Mouse (Mus musculus) bone marrow, adult 2 months (tissue): ENCODE measurements around the gene Rimkla. TPM values are rescaled to one million over a fixed set of nuclear protein-coding genes. Genes with fewer than 3 reads are reported as not detected.

Source experiments
- H3K27ac ChIP-seq: fragments of 200-500 bp; 2 replicates; pipeline ENCODE4 v1.5.1; 2012; ENCODE audit warnings: low read depth, mild to moderate bottlenecking, control low read depth, inconsistent platforms, low read length; ENCODE audit not compliant: control insufficient read depth, poor library complexity, insufficient read depth
- H3K4me1 ChIP-seq: fragments of 200-500 bp; 2 replicates; pipeline ENCODE4 v1.6.1; 2011; ENCODE audit warnings: low read length; ENCODE audit not compliant: control insufficient read depth, insufficient read depth
- H3K4me3 ChIP-seq: fragments of 200-500 bp; replicated peaks from 2 replicates; pipeline ENCODE3; 2011; ENCODE audit warnings: mild to moderate bottlenecking, low read depth, low read length, control low read depth; ENCODE audit not compliant: control insufficient read depth
- CTCF ChIP-seq: fragments of 200-500 bp; IDR thresholded peaks from 2 replicates; pipeline ENCODE4 v1.5.1; 2011; ENCODE audit warnings: low read length, control low read depth; ENCODE audit not compliant: control insufficient read depth, insufficient read depth
- POLR2A ChIP-seq: fragments of 200-500 bp; IDR thresholded peaks from 2 replicates; pipeline ENCODE4 v1.6.1; 2011; ENCODE audit warnings: low read depth, mild to moderate bottlenecking, control low read depth, low read length, borderline replicate concordance; ENCODE audit not compliant: control insufficient read depth
- WGBS: fragments of 180-500 bp; shearing (Covaris S2); methylation state at CpG from one replicate; pipeline ENCODE4 v1.1.7; 2018; 5-methylcytosine and 5-hydroxymethylcytosine counted together
- polyA plus RNA-seq: library from polyadenylated mRNA; stranded (reverse); fragments of >200 nt; gene quantifications from 2 replicates; pipeline ENCODE4 v1.2.4, GENCODE M21; 2011; ENCODE audit warnings: low replicate concordance; ENCODE audit not compliant: missing spikeins, insufficient read depth, insufficient read length

The Rimkla gene
- polyA plus RNA-seq, 1 experiment, result not detected

GRCm38 (mm10) chr4:119447261-119447660, 45.2 kb downstream of the Rimkla start:
- TF ChIP-seq POLR2A (no peak), CTCF (no peak)
- Histone ChIP-seq H3K4me1 (no peaks in the 10 kb centered on the region), H3K27ac (no peak overlapping the region), H3K4me3 (no peak overlapping the region)
- 87% methylated on average over 6 of the region's 6 CpGs for WGBS

GRCm38 (mm10) chr4:119442539-119442938, 49.9 kb downstream of the Rimkla start:
- no peak overlapping the region for H3K27ac ChIP-seq
- WGBS, result 81% methylated on average over 6 of the region's 6 CpGs
- H3K4me1 ChIP-seq, result no peaks in the 10 kb centered on the region
- H3K4me3 ChIP-seq, result no peak overlapping the region
- TF ChIP-seq POLR2A, result no peak
- TF ChIP-seq CTCF, result no peak

- 89% methylated on average over 4 of the region's 4 CpGs for WGBS
- Histone ChIP-seq H3K4me1 (no peaks in the 10 kb centered on the region), H3K4me3 (no peak overlapping the region), H3K27ac (no peak overlapping the region)
- TF ChIP-seq POLR2A, result no peak
Measured at GRCm38 (mm10) chr4:119441836-119442235, 50.6 kb downstream of the Rimkla start.

- TF ChIP-seq CTCF, result no peak
- TF ChIP-seq POLR2A, result no peak
- Histone ChIP-seq H3K27ac (no peak overlapping the region), H3K4me1 (no peaks in the 10 kb centered on the region), H3K4me3 (no peak overlapping the region)
- WGBS, result 85% methylated on average over 2 of the region's 2 CpGs
Measured at GRCm38 (mm10) chr4:119437936-119438335, 54.5 kb downstream of the Rimkla start.

- no peak overlapping the region for H3K27ac ChIP-seq
- WGBS, result 27% methylated on average over 5 of the region's 5 CpGs
- TF ChIP-seq CTCF (peak; percentile 84), POLR2A (no peak)
- H3K4me3 ChIP-seq, result no peak overlapping the region
- H3K4me1 ChIP-seq, result peaks cover 6% of the 10 kb centered on the region
Measured at GRCm38 (mm10) chr4:119430678-119431077, 61.8 kb downstream of the Rimkla start.

- 55% methylated on average over 2 of the region's 2 CpGs for WGBS
- Histone ChIP-seq H3K4me3 (no peak overlapping the region), H3K4me1 (peaks cover 7% of the 10 kb centered on the region), H3K27ac (peak overlapping the region; percentile 90)
- TF ChIP-seq POLR2A (peak; percentile 52; the same call in 1 of the 2 replicates), CTCF (no peak)
Measured at GRCm38 (mm10) chr4:119427680-119428079, 64.7 kb downstream of the Rimkla start.

GRCm38 (mm10) chr4:119425601-119426000, 66.8 kb downstream of the Rimkla start:
- H3K4me1 ChIP-seq, result peaks cover 7% of the 10 kb centered on the region
- 46% methylated on average over 2 of the region's 2 CpGs for WGBS
- H3K4me3 ChIP-seq, result no peak overlapping the region
- H3K27ac ChIP-seq, result no peak overlapping the region; the same call in 1 of the 2 replicates
- TF ChIP-seq POLR2A, result no peak
- no peak for TF ChIP-seq CTCF

GRCm38 (mm10) chr4:119425077-119425476, 67.4 kb downstream of the Rimkla start:
- 62% methylated on average over 2 of the region's 2 CpGs for WGBS
- no peak overlapping the region for H3K4me3 ChIP-seq
- H3K4me1 ChIP-seq, result peaks cover 7% of the 10 kb centered on the region
- TF ChIP-seq CTCF (no peak), POLR2A (no peak)
- H3K27ac ChIP-seq, result no peak overlapping the region; the same call in 1 of the 2 replicates
